Mouse (Mus musculus) intestine, embryonic 14.5 days (tissue): Measurements from ENCODE around the gene Nek7. TPM values are rescaled to one million over a fixed set of nuclear protein-coding genes. Genes with fewer than 3 reads are reported as not detected.
A peak's percentile ranks its signal among the peaks of the same experiment; 100 is the strongest.

Experiments
- ATAC-seq: fragments of 200-750 bp; cut with Nextera tagmentation; replicated peaks from 2 replicates; pipeline ENCODE4 v1.8.0; 2017; ENCODE audit warnings: low read depth, moderate number of reproducible peaks, moderate TSS enrichment, moderate library complexity; ENCODE audit not compliant: low FRiP score, low TSS enrichment
- DNase-seq: peaks from one replicate; pipeline ENCODE4 v3.0.0-alpha.2; 2018; ENCODE audit warnings: low spot score
- H3K27ac ChIP-seq: fragments of 300-500 bp; sonication (generic); 2 replicates; pipeline ENCODE4 v1.5.1; 2014; ENCODE audit warnings: low read depth, mild to moderate bottlenecking, control low read depth
- H3K27me3 ChIP-seq: fragments of 300-500 bp; sonication (generic); replicated peaks from 2 replicates; pipeline ENCODE4 v1.6.1; 2014; ENCODE audit warnings: low read length, control low read depth; ENCODE audit not compliant: control insufficient read depth, insufficient read depth
- H3K36me3 ChIP-seq: fragments of 300-500 bp; sonication (generic); 2 replicates; pipeline ENCODE4 v1.6.1; 2014; ENCODE audit warnings: low read length, control low read depth; ENCODE audit not compliant: control insufficient read depth, insufficient read depth
- H3K4me1 ChIP-seq: fragments of 300-500 bp; sonication (generic); replicated peaks from 2 replicates; pipeline ENCODE4 v1.6.1; 2014; ENCODE audit warnings: low read length, control low read depth, mixed read lengths; ENCODE audit not compliant: control insufficient read depth, insufficient read depth
- H3K4me2 ChIP-seq: fragments of 300-500 bp; sonication (generic); 2 replicates; pipeline ENCODE4 v1.6.1; 2014; ENCODE audit warnings: low read length
- H3K4me3 ChIP-seq: fragments of 300-500 bp; sonication (generic); 2 replicates; pipeline ENCODE4 v1.5.1; 2014; ENCODE audit warnings: low read depth, low read length, control low read depth, mixed read lengths
- H3K9ac ChIP-seq: fragments of 300-500 bp; sonication (generic); 2 replicates; pipeline ENCODE4 v1.6.1; 2014; ENCODE audit warnings: mild to moderate bottlenecking, low read length
- H3K9me3 ChIP-seq: fragments of 300-500 bp; sonication (generic); 2 replicates; pipeline ENCODE4 v1.6.1; 2016; ENCODE audit warnings: low read length, control low read depth; ENCODE audit not compliant: control insufficient read depth
- WGBS: fragments of 180-500 bp; shearing (Covaris S2); extraction: QIAGEN DNeasy Blood & Tissue Kit; methylation state at CpG from one replicate; pipeline ENCODE4 v1.1.7; 2014; 5-methylcytosine and 5-hydroxymethylcytosine counted together
- polyA plus RNA-seq: library from polyadenylated mRNA; unstranded; fragments of >200 nt; fragmentation: Nextera tagmentation; extraction: Ambion mirVana; gene quantifications from 2 replicates; pipeline ENCODE4 v1.2.1, GENCODE M21; 2014

The Nek7 gene
- polyA plus RNA-seq, 1 experiment from 2014 or later, result 32.0 TPM

- no peak for ATAC-seq
- DNase-seq, result peak; percentile 18
- WGBS, result 76% methylated on average over 2 of the region's 2 CpGs
- Histone ChIP-seq H3K9me3 (no peaks in the 10 kb centered on the region), H3K4me1 (0 out of 2 replicates have a peak, but pooled peaks cover 3% of the 10 kb centered on the region), H3K9ac (no peak overlapping the region), H3K4me2 (no peak overlapping the region), H3K4me3 (no peak overlapping the region), H3K36me3 (no peaks in the 10 kb centered on the region), H3K27ac (no peak overlapping the region), H3K27me3 (no peaks in the 10 kb centered on the region)
Observed at GRCm38 (mm10) chr1:138604736-138605135, 15.2 kb downstream of the Nek7 start.

GRCm38 (mm10) chr1:138603974-138604373 is 16.0 kb downstream of the Nek7 start:
- ATAC-seq, result no peak
- H3K27me3 ChIP-seq, result no peaks in the 10 kb centered on the region

GRCm38 (mm10) chr1:138598087-138598486 is 21.9 kb downstream of the Nek7 start:
- WGBS, result 91% methylated on average over 11 of the region's 11 CpGs
- Histone ChIP-seq H3K27ac (no peak overlapping the region), H3K27me3 (no peaks in the 10 kb centered on the region), H3K4me1 (0 out of 2 replicates have a peak, but pooled peaks cover 6% of the 10 kb centered on the region), H3K9me3 (no peaks in the 10 kb centered on the region), H3K4me2 (no peak overlapping the region), H3K4me3 (no peak overlapping the region), H3K36me3 (no peaks in the 10 kb centered on the region), H3K9ac (no peak overlapping the region)
- ATAC-seq, result no peak
- no peak for DNase-seq

More at GRCm38 (mm10) chr1:138603974-138604373, 16.0 kb downstream of the Nek7 start:
- Histone ChIP-seq H3K9me3 (no peaks in the 10 kb centered on the region), H3K4me2 (no peak overlapping the region), H3K9ac (no peak overlapping the region), H3K4me3 (no peak overlapping the region), H3K36me3 (no peaks in the 10 kb centered on the region), H3K27ac (no peak overlapping the region), H3K4me1 (0 out of 2 replicates have a peak, but pooled peaks cover 3% of the 10 kb centered on the region)
- DNase-seq, result peak; percentile 27
- WGBS, result 94% methylated on average over 4 of the region's 4 CpGs

GRCm38 (mm10) chr1:138596127-138596706 is 23.7 kb downstream of the Nek7 start:
- Histone ChIP-seq H3K4me2 (no peak overlapping the region), H3K27me3 (no peaks in the 10 kb centered on the region), H3K27ac (no peak overlapping the region), H3K9me3 (no peaks in the 10 kb centered on the region), H3K9ac (no peak overlapping the region), H3K36me3 (no peaks in the 10 kb centered on the region), H3K4me3 (no peak overlapping the region), H3K4me1 (0 out of 2 replicates have a peak, but pooled peaks cover 6% of the 10 kb centered on the region)
- peak; percentile 43; the same call in 1 of the 2 replicates for ATAC-seq
- WGBS, result 39% methylated on average over 4 of the region's 4 CpGs
- DNase-seq, result no peak

GRCm38 (mm10) chr1:138594910-138595309 is 25.0 kb downstream of the Nek7 start:
- H3K9me3 ChIP-seq, result no peaks in the 10 kb centered on the region
- no peak for ATAC-seq
- no peak overlapping the region for H3K4me2 ChIP-seq
- 0 out of 2 replicates have a peak, but pooled peaks cover 6% of the 10 kb centered on the region for H3K4me1 ChIP-seq
- 85% methylated on average over 5 of the region's 5 CpGs for WGBS
- H3K36me3 ChIP-seq, result no peaks in the 10 kb centered on the region
- H3K9ac ChIP-seq, result no peak overlapping the region
- H3K27ac ChIP-seq, result no peak overlapping the region
- no peak for DNase-seq
- no peaks in the 10 kb centered on the region for H3K27me3 ChIP-seq
- H3K4me3 ChIP-seq, result no peak overlapping the region

GRCm38 (mm10) chr1:138593922-138594321 is 26.0 kb downstream of the Nek7 start:
- Histone ChIP-seq H3K27me3 (no peaks in the 10 kb centered on the region), H3K9me3 (no peaks in the 10 kb centered on the region), H3K9ac (no peak overlapping the region), H3K27ac (no peak overlapping the region), H3K4me1 (0 out of 2 replicates have a peak, but pooled peaks cover 6% of the 10 kb centered on the region), H3K4me2 (no peak overlapping the region), H3K36me3 (no peaks in the 10 kb centered on the region), H3K4me3 (no peak overlapping the region)
- DNase-seq (no peak), ATAC-seq (no peak)
- 97% methylated on average over 5 of the region's 5 CpGs for WGBS

GRCm38 (mm10) chr1:138592466-138592865 is 27.5 kb downstream of the Nek7 start:
- Histone ChIP-seq H3K9ac (no peak overlapping the region), H3K4me3 (no peak overlapping the region), H3K36me3 (no peaks in the 10 kb centered on the region), H3K4me2 (no peak overlapping the region), H3K9me3 (no peaks in the 10 kb centered on the region), H3K4me1 (0 out of 2 replicates have a peak, but pooled peaks cover 6% of the 10 kb centered on the region), H3K27ac (no peak overlapping the region), H3K27me3 (no peaks in the 10 kb centered on the region)
- WGBS, result 81% methylated on average over 4 of the region's 4 CpGs
- DNase-seq, result no peak
- ATAC-seq, result no peak

- H3K4me2 ChIP-seq, result no peak overlapping the region
- 78% methylated on average over 8 of the region's 8 CpGs for WGBS
- no peak overlapping the region for H3K27ac ChIP-seq
- H3K4me1 ChIP-seq, result no peaks in the 10 kb centered on the region
- ATAC-seq, result no peak
- H3K4me3 ChIP-seq, result no peak overlapping the region
- H3K36me3 ChIP-seq, result no peaks in the 10 kb centered on the region
- no peak overlapping the region for H3K9ac ChIP-seq
- peak; percentile 40 for DNase-seq
- no peaks in the 10 kb centered on the region for H3K27me3 ChIP-seq
- no peaks in the 10 kb centered on the region for H3K9me3 ChIP-seq
Observed at GRCm38 (mm10) chr1:138590451-138591022, 29.4 kb downstream of the Nek7 start.

- WGBS, result 77% methylated on average over 3 of the region's 3 CpGs
- H3K27me3 ChIP-seq, result no peaks in the 10 kb centered on the region
- H3K27ac ChIP-seq, result no peak overlapping the region
- H3K9me3 ChIP-seq, result no peaks in the 10 kb centered on the region
- DNase-seq (no peak), ATAC-seq (no peak)
- no peak overlapping the region for H3K4me2 ChIP-seq
- H3K4me3 ChIP-seq, result no peak overlapping the region
- no peak overlapping the region for H3K9ac ChIP-seq
- H3K4me1 ChIP-seq, result no peaks in the 10 kb centered on the region
- no peaks in the 10 kb centered on the region for H3K36me3 ChIP-seq
Observed at GRCm38 (mm10) chr1:138589126-138589525, 30.8 kb downstream of the Nek7 start.
